In genomic region chr17:31920589-31921190, GRCm38 (mm10) we compare ENCODE assay signal across 11 mouse cellular contexts.
A peak's percentile ranks its signal among the peaks of the same experiment; 100 is the strongest.
DNase-seq lines count a peak whose midpoint lies in the region; ATAC-seq and TF ChIP-seq lines count a peak whose summit lies in the region.
"Had no signal": no experiment of that assay in that cellular context is flagged by ENCODE, and none has a peak within 500 bp of the region (broad histone marks: within the 10 kb centered on the region; RNA-seq: fewer than 3 reads in every experiment).

No protein-coding gene starts in this region.

- intact Hi-C loops in left cerebral cortex, adult 2 months (cut with DNase I) = no loop called here
- intact Hi-C loops in left cerebral cortex, postnatal 36 days (cut with DNase I) = no loop called here

- no peak for TF ChIP-seq CTCF in left cerebral cortex, adult 2 months (IDR thresholded peaks at IDR 0.05)

- no peaks in the 10 kb centered on the region for H3K27me3 ChIP-seq in forebrain, embryonic 14.5 days (replicated peaks; ENCODE audit: control insufficient read depth, insufficient read depth, low read length)
- H3K27me3 ChIP-seq in forebrain, embryonic 11.5 days (ENCODE audit: control insufficient read depth, insufficient read depth, low read length) = no peaks in the 10 kb centered on the region
- H3K27me3 ChIP-seq in limb, embryonic 15.5 days = no peaks in the 10 kb centered on the region
- H3K27me3 ChIP-seq in liver, embryonic 12.5 days (replicated peaks) = no peaks in the 10 kb centered on the region; the same call in 1 of the 2 replicates
- H3K27me3 ChIP-seq: midbrain, embryonic 12.5 days had no signal

- H3K4me2 ChIP-seq in forebrain, embryonic 14.5 days (ENCODE audit: low read length) = no peak overlapping the region
- H3K4me2 ChIP-seq in forebrain, embryonic 11.5 days (ENCODE audit: low read depth, low read length, severe bottlenecking) = no peak overlapping the region
- no peak overlapping the region for H3K4me2 ChIP-seq in limb, embryonic 15.5 days
- no peak overlapping the region for H3K4me2 ChIP-seq in liver, embryonic 12.5 days
- H3K4me2 ChIP-seq: midbrain, embryonic 12.5 days had no signal

- peak; percentile 17 for DNase-seq in forebrain, embryonic 14.5 days (ENCODE audit: low spot score)
- no peak for DNase-seq in forebrain, embryonic 11.5 days (ENCODE audit: low spot score)
- no peak for DNase-seq in left cerebral cortex, adult 2 months (ENCODE audit: extremely low spot score in 1 of 2, low spot score in 2 of 2)
- DNase-seq in left cerebral cortex, postnatal 36 days (ENCODE audit: low spot score in 2 of 2) = no peak
- peak; percentile 59 for DNase-seq in adrenal gland, postnatal 14 days
- no peak for DNase-seq in thymus, postnatal 36 days
- DNase-seq: right cerebral cortex, postnatal 14 days had no signal

- no peaks in the 10 kb centered on the region for H3K36me3 ChIP-seq in forebrain, embryonic 14.5 days (ENCODE audit: control insufficient read depth, insufficient read depth, low read length)
- H3K36me3 ChIP-seq in forebrain, embryonic 11.5 days (ENCODE audit: control insufficient read depth, insufficient read depth, low read length) = no peaks in the 10 kb centered on the region
- H3K36me3 ChIP-seq in limb, embryonic 15.5 days = no peaks in the 10 kb centered on the region
- no peaks in the 10 kb centered on the region for H3K36me3 ChIP-seq in liver, embryonic 12.5 days
- H3K36me3 ChIP-seq: midbrain, embryonic 12.5 days had no signal

- H3K9me3 ChIP-seq in forebrain, embryonic 14.5 days (replicated peaks; ENCODE audit: control insufficient read depth, low read length) = no peaks in the 10 kb centered on the region
- H3K9me3 ChIP-seq in forebrain, embryonic 11.5 days (ENCODE audit: control insufficient read depth, low read length) = no peaks in the 10 kb centered on the region
- H3K9me3 ChIP-seq in limb, embryonic 15.5 days = no peaks in the 10 kb centered on the region
- no peaks in the 10 kb centered on the region for H3K9me3 ChIP-seq in liver, embryonic 12.5 days (replicated peaks)
- H3K9me3 ChIP-seq: midbrain, embryonic 12.5 days had no signal

- H3K27ac ChIP-seq in forebrain, embryonic 14.5 days (ENCODE audit: low read depth, low read length) = no peak overlapping the region
- H3K27ac ChIP-seq in forebrain, embryonic 11.5 days (ENCODE audit: low read depth, low read length) = no peak overlapping the region
- H3K27ac ChIP-seq in left cerebral cortex, adult 2 months = peak overlapping the region; percentile 52; the same call in 1 of the 2 replicates
- peak overlapping the region; percentile 30; the same call in 1 of the 2 replicates for H3K27ac ChIP-seq in limb, embryonic 15.5 days
- no peak overlapping the region for H3K27ac ChIP-seq in liver, embryonic 12.5 days
- H3K27ac ChIP-seq: midbrain, embryonic 12.5 days had no signal

- H3K4me1 ChIP-seq in forebrain, embryonic 14.5 days (ENCODE audit: control insufficient read depth, insufficient read depth, low read length) = no peaks in the 10 kb centered on the region
- 0 out of 2 replicates have a peak, but pooled peaks cover 3% of the 10 kb centered on the region for H3K4me1 ChIP-seq in forebrain, embryonic 11.5 days (replicated peaks; ENCODE audit: control insufficient read depth, insufficient read depth, low read length)
- H3K4me1 ChIP-seq in limb, embryonic 15.5 days = peaks cover 23% of the 10 kb centered on the region
- 0 out of 2 replicates have a peak, but pooled peaks cover 5% of the 10 kb centered on the region for H3K4me1 ChIP-seq in liver, embryonic 12.5 days

- no peak overlapping the region for H3K9ac ChIP-seq in forebrain, embryonic 14.5 days (ENCODE audit: low read length)
- no peak overlapping the region for H3K9ac ChIP-seq in forebrain, embryonic 11.5 days (ENCODE audit: low read length)
- no peak overlapping the region for H3K9ac ChIP-seq in limb, embryonic 15.5 days
- H3K9ac ChIP-seq in liver, embryonic 12.5 days = no peak overlapping the region
- H3K9ac ChIP-seq: midbrain, embryonic 12.5 days had no signal

- no peak for ATAC-seq in forebrain, embryonic 14.5 days
- ATAC-seq in forebrain, embryonic 11.5 days (replicated peaks; ENCODE audit: low FRiP score) = no peak
- no peak for ATAC-seq in limb, embryonic 15.5 days (ENCODE audit: insufficient number of reproducible peaks, low FRiP score, low TSS enrichment, low read depth)
- ATAC-seq in liver, embryonic 12.5 days = no peak

- 39% methylated on average over 9 of the region's 9 CpGs for WGBS in forebrain, embryonic 14.5 days
- WGBS in forebrain, embryonic 11.5 days = 46% methylated on average over 9 of the region's 9 CpGs
- 19% methylated on average over 9 of the region's 9 CpGs for WGBS in limb, embryonic 15.5 days
- WGBS in liver, embryonic 12.5 days (ENCODE audit: insufficient replicate concordance) = 46% methylated on average over 9 of the region's 9 CpGs

- no peak overlapping the region for H3K4me3 ChIP-seq in forebrain, embryonic 14.5 days (ENCODE audit: low read depth, low read length)
- H3K4me3 ChIP-seq in forebrain, embryonic 11.5 days (ENCODE audit: low read depth, low read length) = no peak overlapping the region
- H3K4me3 ChIP-seq in left cerebral cortex, adult 2 months = no peak overlapping the region
- no peak overlapping the region for H3K4me3 ChIP-seq in limb, embryonic 15.5 days
- no peak overlapping the region for H3K4me3 ChIP-seq in liver, embryonic 12.5 days
- H3K4me3 ChIP-seq: erythroblast, embryonic 14.5 days; midbrain, embryonic 12.5 days had no signal

Comparison
In these comparisons a context has a peak if more than half of its experiments do, and no peak if none do; other contexts are left out.
1. DNase-seq: peak in forebrain, embryonic 14.5 days (single experiment) and adrenal gland, postnatal 14 days (single experiment); none in forebrain, embryonic 11.5 days (single experiment), left cerebral cortex, adult 2 months (0 of 2), left cerebral cortex, postnatal 36 days (0 of 2) and thymus, postnatal 36 days (0 of 2).
2. H3K27ac ChIP-seq: peak in left cerebral cortex, adult 2 months (single experiment) and limb, embryonic 15.5 days (single experiment); none in forebrain, embryonic 14.5 days (single experiment), forebrain, embryonic 11.5 days (single experiment) and liver, embryonic 12.5 days (single experiment).